9 mouse cellular contexts compared by ENCODE assay signal in the genomic region with DNA sequence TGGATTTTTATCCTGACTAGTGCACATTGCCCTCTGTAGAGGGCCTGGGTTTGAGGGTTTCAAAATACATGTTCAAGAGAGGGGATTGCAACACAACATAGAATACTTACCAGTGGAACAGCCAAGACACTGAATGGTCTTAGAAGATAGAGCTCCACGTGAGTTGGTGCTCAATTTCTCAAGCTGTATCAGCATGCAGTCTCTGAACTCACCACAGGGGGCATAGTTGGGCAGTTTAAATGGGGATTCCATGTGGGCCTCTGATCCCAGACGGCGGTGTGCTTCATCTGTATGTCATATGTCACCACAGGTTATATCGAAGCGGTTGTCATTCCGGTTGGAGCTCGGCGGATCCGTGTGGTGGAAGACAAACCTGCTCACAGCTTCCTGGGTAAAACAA.
DNase-seq lines count a peak whose midpoint lies in the region; ATAC-seq and TF ChIP-seq lines count a peak whose summit lies in the region.
"Had no signal": no experiment of that assay in that cellular context is flagged by ENCODE, and none has a peak within 500 bp of the region (broad histone marks: within the 10 kb centered on the region; RNA-seq: fewer than 3 reads in every experiment).

No protein-coding gene starts in this region.

- no peak overlapping the region for H3K4me3 ChIP-seq in cerebellum, adult 2 months (replicated peaks; ENCODE audit: insufficient read depth, low read depth, low read length)
- no peak overlapping the region for H3K4me3 ChIP-seq in embryonic facial prominence, embryonic 11.5 days (ENCODE audit: low read depth, low read length)

- H3K27ac ChIP-seq in cerebellum, adult 2 months (ENCODE audit: insufficient read depth, low read length): no peak overlapping the region
- no peak overlapping the region for H3K27ac ChIP-seq in embryonic facial prominence, embryonic 11.5 days (replicated peaks; ENCODE audit: low read depth, low read length)

- peaks cover 4% of the 10 kb centered on the region for H3K4me1 ChIP-seq in cerebellum, adult 2 months (ENCODE audit: control insufficient read depth, insufficient read depth, low read length)
- no peaks in the 10 kb centered on the region for H3K4me1 ChIP-seq in embryonic facial prominence, embryonic 11.5 days (ENCODE audit: control insufficient read depth, insufficient read depth, low read length)

- peak; percentile 29 to 37 for DNase-seq in cerebellum, adult 2 months
- DNase-seq in cerebellum, adult 11-12 months: no peak
- peak; percentile 51 to 55 for DNase-seq in left cerebral cortex, postnatal 14 days (ENCODE audit: low spot score in 2 of 2)
- no peak for DNase-seq in left cerebral cortex, adult 11 months (ENCODE audit: low spot score)
- peak; percentile 63 for DNase-seq in R1 (ENCODE audit: low read depth, low spot score)
- peak; percentile 59 for DNase-seq in embryonic facial prominence, embryonic 11.5 days (ENCODE audit: low spot score)

- no peak for ATAC-seq in embryonic facial prominence, embryonic 11.5 days (replicated peaks; ENCODE audit: insufficient number of reproducible peaks, low FRiP score, low TSS enrichment, low read depth)
- ATAC-seq in megakaryocyte, adult 5-6 weeks (ENCODE audit: poor library complexity, severe bottlenecking): peak; percentile 62
- no peak for ATAC-seq in monocyte, adult 5-6 weeks (replicated peaks; ENCODE audit: insufficient number of reproducible peaks, low FRiP score, low TSS enrichment, poor library complexity, severe bottlenecking)

- TF ChIP-seq POLR2A in cerebellum, adult 2 months (IDR thresholded peaks at IDR 0.05; ENCODE audit: borderline replicate concordance, insufficient read depth, low read length): no peak

- H3K36me3 ChIP-seq in embryonic facial prominence, embryonic 11.5 days (replicated peaks; ENCODE audit: control insufficient read depth, insufficient read depth, low read depth, low read length): no peaks in the 10 kb centered on the region
- H3K36me3 ChIP-seq: G1E had no signal

- H3K27me3 ChIP-seq in cerebellum, adult 2 months (ENCODE audit: control insufficient read depth, insufficient read depth, low read length): no peaks in the 10 kb centered on the region
- H3K27me3 ChIP-seq in embryonic facial prominence, embryonic 11.5 days (ENCODE audit: control insufficient read depth, insufficient read depth, low read length): no peaks in the 10 kb centered on the region

- TF ChIP-seq CTCF in cerebellum, adult 2 months (IDR thresholded peaks at IDR 0.05; ENCODE audit: borderline replicate concordance, insufficient read depth, low read depth, low read length): peak; percentile 44; the same call in 1 of the 2 replicates

- no peaks in the 10 kb centered on the region for H3K9me3 ChIP-seq in embryonic facial prominence, embryonic 11.5 days (replicated peaks; ENCODE audit: control insufficient read depth, low read length)

- H3K4me2 ChIP-seq in embryonic facial prominence, embryonic 11.5 days (ENCODE audit: low read depth, low read length): no peak overlapping the region

- H3K9ac ChIP-seq in embryonic facial prominence, embryonic 11.5 days (replicated peaks; ENCODE audit: low read length): no peak overlapping the region

- WGBS in cerebellum, adult 2 months: 80% methylated on average over 9 of the region's 9 CpGs
- WGBS in embryonic facial prominence, embryonic 11.5 days: 80% methylated on average over 9 of the region's 9 CpGs

- intact Hi-C loops in left cerebral cortex, postnatal 14 days (cut with DNase I): loop anchor here (10.0 kb wide), 1 partner anchor 217 kb away; no protein-coding TSS in a partner anchor

Comparison
In these comparisons a context has a peak if more than half of its experiments do, and no peak if none do; other contexts are left out.
1. DNase-seq: peak in cerebellum, adult 2 months (2 of 2), left cerebral cortex, postnatal 14 days (2 of 2), R1 (single experiment) and embryonic facial prominence, embryonic 11.5 days (single experiment); none in cerebellum, adult 11-12 months (single experiment) and left cerebral cortex, adult 11 months (single experiment).